Mouse (Mus musculus) hindbrain, postnatal 0 days (tissue): ENCODE measurements at regions not wholly inside any gene's neighbourhood (a gene's known extent, or its start where the extent isn't known, plus 50 kb on each side); places are given as distances from the start of the nearest gene placed in this dataset.
A peak's percentile ranks its signal among the peaks of the same experiment; 100 is the strongest.

Experiments
- ATAC-seq: fragments of 200-750 bp; cut with Nextera tagmentation; 2 replicates; pipeline ENCODE4 v1.8.0; 2017; ENCODE audit warnings: mild to moderate bottlenecking, moderate TSS enrichment, moderate library complexity
- DNase-seq: peaks from one replicate; pipeline ENCODE4 v3.0.0-alpha.2; 2015; ENCODE audit warnings: low spot score
- H3K27ac ChIP-seq: fragments of 300-500 bp; sonication (generic); 2 replicates; pipeline ENCODE4 v1.5.1; 2014; ENCODE audit warnings: mild to moderate bottlenecking
- H3K27me3 ChIP-seq: fragments of 300-500 bp; sonication (generic); 2 replicates; pipeline ENCODE4 v1.6.1; 2014; ENCODE audit warnings: low read length, mixed read lengths; ENCODE audit not compliant: insufficient read depth
- H3K36me3 ChIP-seq: fragments of 300-500 bp; sonication (generic); 2 replicates; pipeline ENCODE4 v1.6.1; 2014; ENCODE audit warnings: low read length, mixed read lengths; ENCODE audit not compliant: insufficient read depth
- H3K4me1 ChIP-seq: fragments of 300-500 bp; sonication (generic); 2 replicates; pipeline ENCODE4 v1.6.1; 2014; ENCODE audit warnings: antibody characterized with exemption, low read length, mixed read lengths; ENCODE audit not compliant: insufficient read depth
- H3K4me2 ChIP-seq: fragments of 300-500 bp; sonication (generic); 2 replicates; pipeline ENCODE4 v1.6.1; 2014; ENCODE audit warnings: low read depth, mild to moderate bottlenecking, low read length, moderate library complexity, mixed read lengths
- H3K4me3 ChIP-seq: fragments of 300-500 bp; sonication (generic); 2 replicates; pipeline ENCODE4 v1.5.1; 2014; ENCODE audit warnings: low read length
- H3K9ac ChIP-seq: fragments of 300-500 bp; sonication (generic); replicated peaks from 2 replicates; pipeline ENCODE4 v1.6.1; 2014; ENCODE audit warnings: mild to moderate bottlenecking, low read length, moderate library complexity, mixed read lengths
- H3K9me3 ChIP-seq: fragments of 300-500 bp; sonication (generic); 2 replicates; pipeline ENCODE4 v1.6.1; 2016; ENCODE audit warnings: low read length, mixed read lengths
- CTCF ChIP-seq: IDR thresholded peaks from 2 replicates; pipeline ENCODE4 v1.5.1; 2016; ENCODE audit warnings: antibody characterized with exemption, control low read depth, low read depth
- WGBS: fragments of 180-500 bp; shearing (Covaris S2); extraction: QIAGEN DNeasy Blood & Tissue Kit; methylation state at CpG from one replicate; pipeline ENCODE4 v1.1.7; 2014; 5-methylcytosine and 5-hydroxymethylcytosine counted together

DNA sequence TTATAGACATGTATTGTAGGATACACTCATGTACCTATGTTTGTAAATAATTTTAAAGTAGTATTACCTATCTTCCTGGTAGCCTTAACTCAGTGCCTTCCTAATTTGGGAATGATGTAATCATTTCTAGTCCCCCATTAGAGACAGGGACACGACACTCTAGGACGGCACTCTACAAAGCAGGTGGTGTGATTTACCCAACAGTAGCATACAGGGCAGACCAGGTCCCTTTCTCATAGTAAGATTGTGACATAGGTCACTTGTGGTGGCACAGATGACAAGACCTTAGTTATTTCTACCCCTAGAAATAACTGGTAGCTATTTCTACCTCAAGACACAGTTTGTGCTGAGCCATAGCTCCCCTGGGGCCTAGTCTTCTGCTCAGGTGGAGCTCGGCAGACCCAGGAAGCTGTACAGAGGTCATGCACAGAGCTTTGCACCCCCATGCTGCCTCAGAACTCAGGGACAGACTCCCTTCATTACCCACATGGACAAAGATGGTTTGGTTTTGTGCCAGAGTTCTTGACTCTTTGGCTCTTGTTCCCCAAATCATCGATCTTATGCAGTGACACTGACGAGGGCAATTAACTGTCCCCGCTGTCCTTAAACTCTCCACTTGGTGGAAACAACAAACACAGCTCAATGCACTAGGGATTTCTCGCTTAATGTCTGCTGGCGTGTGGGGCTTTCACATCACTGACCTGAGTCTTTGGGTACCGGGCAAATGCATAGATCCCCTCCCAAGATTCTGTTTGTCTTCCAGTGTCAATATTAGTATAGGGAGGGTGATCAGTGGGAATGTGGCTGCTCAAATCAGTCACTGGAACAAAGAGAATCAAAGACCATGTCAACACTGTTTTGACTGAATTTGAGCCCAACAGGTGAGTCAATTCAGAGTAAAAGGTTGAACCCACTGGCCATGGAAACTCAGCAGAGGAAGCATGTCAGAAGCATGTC, 108.5 kb upstream of the Cox10 start:
- no peaks in the 10 kb centered on the region for H3K4me1 ChIP-seq
- no peak overlapping the region for H3K4me2 ChIP-seq
- no peaks in the 10 kb centered on the region for H3K27me3 ChIP-seq
- WGBS: 74% methylated on average over 9 of the region's 9 CpGs
- no peak overlapping the region for H3K9ac ChIP-seq
- ATAC-seq: no peak
- H3K4me3 ChIP-seq: no peak overlapping the region
- no peaks in the 10 kb centered on the region for H3K9me3 ChIP-seq
- no peak for TF ChIP-seq CTCF
- no peaks in the 10 kb centered on the region for H3K36me3 ChIP-seq
- H3K27ac ChIP-seq: no peak overlapping the region
- DNase-seq: no peak

DNA sequence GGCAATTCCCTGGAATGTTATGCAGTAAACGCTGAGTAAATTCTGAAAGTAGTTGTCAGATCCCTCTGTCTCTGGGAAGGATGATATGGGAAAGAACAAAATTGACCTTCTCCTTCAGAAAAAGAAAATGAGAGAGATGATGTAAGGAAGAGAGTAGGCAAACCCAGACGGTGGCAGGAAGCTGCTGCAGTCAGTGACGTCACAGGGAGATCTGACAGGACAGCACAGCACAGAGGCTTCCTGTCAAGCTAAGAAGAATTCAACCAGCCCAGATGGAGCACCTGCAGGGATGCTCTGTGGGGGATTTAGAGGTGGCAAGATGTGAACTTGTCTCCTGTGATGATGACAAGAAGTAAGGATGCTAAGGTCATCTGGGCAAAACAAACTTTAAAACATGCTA, 107.7 kb upstream of the Cox10 start:
- H3K4me1 ChIP-seq: no peaks in the 10 kb centered on the region
- no peak overlapping the region for H3K4me2 ChIP-seq
- 57% methylated on average over 3 of the region's 3 CpGs for whole genome bisulfite sequencing
- H3K27me3 ChIP-seq: no peaks in the 10 kb centered on the region
- H3K36me3 ChIP-seq: no peaks in the 10 kb centered on the region
- ATAC-seq (no peak), DNase-seq (no peak)
- no peak overlapping the region for H3K4me3 ChIP-seq
- H3K9ac ChIP-seq: no peak overlapping the region
- no peak for TF ChIP-seq CTCF
- H3K9me3 ChIP-seq: no peaks in the 10 kb centered on the region
- no peak overlapping the region for H3K27ac ChIP-seq

DNA sequence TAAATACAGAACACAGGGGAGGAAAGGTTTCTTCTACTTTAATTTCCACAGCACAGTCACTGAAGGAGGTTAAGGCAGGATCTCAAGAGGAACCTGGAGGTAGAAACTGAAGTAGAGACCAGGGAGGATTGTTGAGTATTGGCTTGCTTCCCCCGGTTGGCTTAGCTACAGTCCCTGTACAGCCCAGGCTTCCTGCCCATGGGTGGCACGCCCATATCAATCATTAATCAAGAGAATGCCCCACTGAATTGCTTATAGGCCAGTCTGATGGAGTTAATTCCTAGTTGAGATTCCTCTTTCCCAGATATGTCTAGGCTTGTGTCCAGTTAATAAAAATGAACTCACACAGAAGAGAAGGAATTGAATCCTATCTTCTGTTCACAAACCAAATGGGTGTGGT, 107.3 kb upstream of the Cox10 start:
- WGBS: 81% methylated on average over 2 of the region's 2 CpGs

DNA sequence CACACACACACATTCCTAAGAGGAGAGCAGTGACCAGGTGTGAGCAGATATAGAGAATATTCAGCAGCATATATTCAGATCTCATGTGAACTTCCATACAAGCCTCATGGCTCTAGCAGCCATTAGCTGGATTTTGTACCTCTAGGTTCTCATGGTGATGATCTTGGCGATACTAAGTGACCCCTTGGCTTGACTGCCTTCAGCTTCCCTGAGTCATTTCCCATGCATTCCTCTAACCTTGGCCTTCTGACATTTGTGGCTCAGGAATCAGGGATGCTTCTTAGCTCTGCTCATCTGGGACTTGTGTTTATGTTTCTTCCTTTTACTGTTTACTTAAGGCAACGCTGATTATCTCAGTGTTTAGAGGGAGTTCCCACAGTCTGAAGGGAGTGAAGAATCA, 100.8 kb upstream of the Cox10 start:
- no peak overlapping the region for H3K4me3 ChIP-seq
- ATAC-seq: no peak
- H3K9ac ChIP-seq: no peak overlapping the region
- no peak for DNase-seq
- no peaks in the 10 kb centered on the region for H3K27me3 ChIP-seq
- WGBS: 75% methylated on average over 2 of the region's 2 CpGs
- H3K4me1 ChIP-seq: no peaks in the 10 kb centered on the region
- no peak overlapping the region for H3K4me2 ChIP-seq
- H3K27ac ChIP-seq: no peak overlapping the region
- no peaks in the 10 kb centered on the region for H3K9me3 ChIP-seq
- TF ChIP-seq CTCF: no peak
- H3K36me3 ChIP-seq: no peaks in the 10 kb centered on the region

More for the DNA sequence above, 107.3 kb upstream of the Cox10 start:
- no peak overlapping the region for H3K4me3 ChIP-seq
- no peaks in the 10 kb centered on the region for H3K36me3 ChIP-seq
- H3K27me3 ChIP-seq: no peaks in the 10 kb centered on the region
- no peak overlapping the region for H3K27ac ChIP-seq
- no peak overlapping the region for H3K4me2 ChIP-seq
- TF ChIP-seq CTCF: no peak
- ATAC-seq: no peak
- H3K4me1 ChIP-seq: no peaks in the 10 kb centered on the region
- no peaks in the 10 kb centered on the region for H3K9me3 ChIP-seq
- H3K9ac ChIP-seq: no peak overlapping the region
- no peak for DNase-seq

DNA sequence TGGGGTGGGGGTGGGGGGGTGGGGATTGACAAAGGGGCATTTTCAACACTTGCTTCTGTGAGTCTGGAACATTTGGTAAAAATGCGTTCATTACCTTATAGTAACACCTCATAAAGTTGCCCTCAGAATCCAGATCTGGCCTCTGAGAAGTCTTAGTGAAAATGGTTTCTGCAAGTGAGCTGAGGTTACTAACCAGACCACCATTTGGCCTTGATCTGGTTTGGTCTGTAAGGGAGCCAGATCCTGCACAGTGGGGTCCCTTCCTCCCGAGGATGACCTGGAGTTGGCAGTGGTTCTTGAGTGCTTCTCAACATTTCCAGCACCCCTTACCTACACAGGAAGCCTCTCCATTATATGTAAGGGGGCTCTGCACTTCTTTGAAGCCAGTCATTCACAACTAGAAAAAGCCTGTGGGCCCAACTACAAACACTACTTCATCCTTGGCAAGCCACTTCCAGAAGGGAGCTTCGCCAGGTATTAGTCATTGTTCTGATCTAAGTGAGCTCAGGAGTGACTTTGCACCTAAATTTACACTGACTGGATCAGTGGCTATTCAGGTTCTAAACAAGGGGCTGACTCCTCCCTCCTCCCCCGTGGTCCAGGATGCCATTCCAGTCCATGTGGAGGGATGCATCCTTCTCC, 94.3 kb upstream of the Cox10 start:
- H3K4me2 ChIP-seq: no peak overlapping the region
- H3K27me3 ChIP-seq: no peaks in the 10 kb centered on the region
- TF ChIP-seq CTCF: no peak
- no peak overlapping the region for H3K27ac ChIP-seq
- H3K36me3 ChIP-seq: no peaks in the 10 kb centered on the region
- DNase-seq: no peak
- no peak overlapping the region for H3K9ac ChIP-seq
- no peak overlapping the region for H3K4me3 ChIP-seq
- ATAC-seq: no peak
- no peaks in the 10 kb centered on the region for H3K9me3 ChIP-seq
- no peaks in the 10 kb centered on the region for H3K4me1 ChIP-seq
- 66% methylated on average over 4 of the region's 4 CpGs for WGBS

DNA sequence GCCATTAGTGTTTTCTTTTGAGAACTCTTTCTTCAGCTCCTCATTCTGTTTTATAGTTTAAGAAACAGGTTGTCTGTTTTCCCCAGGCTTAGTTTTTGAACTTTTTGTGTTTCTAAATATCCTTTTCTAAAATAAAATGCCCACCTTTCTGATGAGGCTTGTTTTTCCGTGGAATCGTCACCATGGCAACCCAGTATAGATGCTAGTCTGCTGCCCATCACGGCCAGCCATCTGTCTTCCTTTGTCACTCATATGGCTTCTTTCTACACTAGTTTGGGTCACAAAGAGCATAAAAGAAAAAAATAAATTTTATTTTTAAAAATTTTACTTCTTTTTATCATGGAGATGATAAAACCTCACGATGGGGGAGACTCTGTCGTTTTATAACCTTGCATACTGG, 93.7 kb upstream of the Cox10 start:
- WGBS: 48% methylated on average over 5 of the region's 5 CpGs
- H3K4me1 ChIP-seq: no peaks in the 10 kb centered on the region
- H3K4me3 ChIP-seq: no peak overlapping the region
- H3K9ac ChIP-seq: no peak overlapping the region
- no peak overlapping the region for H3K27ac ChIP-seq
- DNase-seq: peak; percentile 56
- H3K36me3 ChIP-seq: no peaks in the 10 kb centered on the region
- no peaks in the 10 kb centered on the region for H3K27me3 ChIP-seq
- TF ChIP-seq CTCF: no peak
- ATAC-seq: no peak
- H3K4me2 ChIP-seq: no peak overlapping the region
- no peaks in the 10 kb centered on the region for H3K9me3 ChIP-seq

DNA sequence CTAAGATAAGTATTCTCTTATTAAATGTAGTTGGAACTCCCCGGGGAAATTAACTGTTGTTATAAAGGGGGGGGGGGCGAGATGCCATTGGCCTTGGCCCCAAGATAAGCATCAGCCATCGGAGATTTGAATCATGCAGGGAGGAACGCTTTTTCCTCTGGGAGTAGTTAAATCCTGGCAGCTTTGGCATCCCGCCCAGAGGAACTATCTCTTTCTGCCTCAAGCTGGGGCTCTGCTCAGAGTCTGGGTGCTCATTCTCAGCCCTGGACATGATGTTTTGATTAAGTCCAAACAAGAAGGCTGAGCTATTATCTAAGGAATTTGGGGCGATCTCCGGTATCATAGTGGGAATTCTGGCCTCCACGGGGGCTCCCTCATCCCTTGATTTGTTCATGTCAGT, 89.4 kb upstream of the Cox10 start:
- 49% methylated on average over 8 of the region's 8 CpGs for WGBS
- Histone ChIP-seq H3K27ac (no peak overlapping the region), H3K9me3 (no peaks in the 10 kb centered on the region), H3K4me2 (no peak overlapping the region), H3K9ac (no peak overlapping the region), H3K36me3 (no peaks in the 10 kb centered on the region), H3K4me3 (no peak overlapping the region), H3K4me1 (no peaks in the 10 kb centered on the region), H3K27me3 (no peaks in the 10 kb centered on the region)
- TF ChIP-seq CTCF: no peak
- DNase-seq (peak; percentile 29), ATAC-seq (no peak)
